Mouse (Mus musculus) CH12.LX (cell line): ENCODE results near the gene Insrr. TPM values are rescaled to one million over a fixed set of nuclear protein-coding genes. Genes with fewer than 3 reads are reported as not detected.

ENCODE experiments used
- DNase-seq: peaks from one replicate; pipeline ENCODE4 v3.0.0-alpha.2; 2013; ENCODE audit errors: extremely low read depth
- H3K27ac ChIP-seq: 2 replicates; pipeline ENCODE4 v1.5.1; 2012; ENCODE audit warnings: low read depth, mild to moderate bottlenecking, control low read depth, moderate library complexity; ENCODE audit not compliant: insufficient read depth
- H3K27me3 ChIP-seq: replicated peaks from 2 replicates; pipeline ENCODE3; 2012; ENCODE audit warnings: inconsistent platforms
- H3K36me3 ChIP-seq, 2 experiments: replicated peaks in 1 of 2; 2 replicates each; pipeline versions ENCODE3 to v1.6.1; 2012; ENCODE audit warnings: inconsistent platforms in 1 of 2, low read length in 1 of 2, mild to moderate bottlenecking in 1 of 2, mixed read lengths in 1 of 2, moderate library complexity in 1 of 2; ENCODE audit not compliant: control insufficient read depth in 1 of 2, insufficient read depth in 1 of 2
- H3K4me1 ChIP-seq, 2 experiments: 2 replicates each; pipeline ENCODE4 v1.6.1; 2012; ENCODE audit warnings: inconsistent platforms in 1 of 2, moderate library complexity in 1 of 2; ENCODE audit not compliant: insufficient read depth in 2 of 2, control insufficient read depth in 1 of 2
- H3K4me2 ChIP-seq: 2 replicates; pipeline ENCODE4 v1.6.1; 2012; ENCODE audit warnings: low read depth, mild to moderate bottlenecking, control low read depth; ENCODE audit not compliant: poor library complexity, insufficient read depth, severe bottlenecking
- H3K4me3 ChIP-seq, 3 experiments: fragments of 150-350 bp in 1 of 3; sonication (generic) in 1 of 3; replicated peaks in 1 of 3; 2 replicates each; pipeline versions ENCODE3 to v1.5.1; 2011 to 2012; ENCODE audit warnings: low read depth in 2 of 3, low read length in 2 of 3, mild to moderate bottlenecking in 2 of 3, moderate library complexity in 2 of 3, control low read depth in 1 of 3, improper control_type of control experiment in 1 of 3, inconsistent platforms in 1 of 3, mixed read lengths in 1 of 3; ENCODE audit not compliant: poor library complexity in 1 of 3
- H3K79me2 ChIP-seq: replicated peaks from 2 replicates; pipeline ENCODE4 v1.6.1; 2012; ENCODE audit warnings: mild to moderate bottlenecking, moderate library complexity; ENCODE audit not compliant: control insufficient read depth, poor library complexity, insufficient read depth, severe bottlenecking; ENCODE audit errors: extremely low read depth
- H3K9ac ChIP-seq: 2 replicates; pipeline ENCODE4 v1.6.1; 2012; ENCODE audit warnings: low read depth, mild to moderate bottlenecking, control low read depth, moderate library complexity; ENCODE audit not compliant: insufficient read depth
- H3K9me3 ChIP-seq: replicated peaks from 2 replicates; pipeline ENCODE3; 2012; ENCODE audit warnings: low read length, inconsistent platforms, mixed read lengths
- BHLHE40 ChIP-seq: IDR thresholded peaks from 2 replicates; pipeline ENCODE4 v1.6.1; 2011; ENCODE audit warnings: mild to moderate bottlenecking, low read depth, low read length, improper control_type of control experiment
- CHD1 ChIP-seq: IDR thresholded peaks from 2 replicates; pipeline ENCODE4 v1.6.1; 2012; ENCODE audit warnings: low read depth, low read length, improper control_type of control experiment, inconsistent platforms
- CHD2 ChIP-seq: IDR thresholded peaks from 2 replicates; pipeline ENCODE4 v1.6.1; 2011; ENCODE audit warnings: low read length, improper control_type of control experiment
- ELF1 ChIP-seq: IDR thresholded peaks from 2 replicates; pipeline ENCODE4 v1.6.1; 2014; ENCODE audit warnings: low read depth, mild to moderate bottlenecking, inconsistent platforms, low read length, improper control_type of control experiment
- EP300 ChIP-seq: IDR thresholded peaks from 2 replicates; pipeline ENCODE4 v1.6.1; 2011; ENCODE audit warnings: low read length, improper control_type of control experiment
- HCFC1 ChIP-seq: IDR thresholded peaks from 2 replicates; pipeline ENCODE4 v1.6.1; 2012; ENCODE audit warnings: low read depth, mild to moderate bottlenecking, inconsistent platforms, low read length, improper control_type of control experiment
- IRF4 ChIP-seq: IDR thresholded peaks from 2 replicates; pipeline ENCODE4 v1.6.1; 2014; ENCODE audit warnings: low read depth, mild to moderate bottlenecking, inconsistent platforms, low read length, improper control_type of control experiment
- JUND ChIP-seq: conservative IDR thresholded peaks from 2 replicates; pipeline ENCODE4 v1.6.1; 2011; ENCODE audit warnings: low read depth, low read length, improper control_type of control experiment
- KAT2A ChIP-seq: IDR thresholded peaks from 2 replicates; pipeline ENCODE4 v1.6.1; 2012; ENCODE audit warnings: low read length, improper control_type of control experiment, inconsistent platforms; ENCODE audit not compliant: insufficient replicate concordance
- MAX ChIP-seq: IDR thresholded peaks from 2 replicates; pipeline ENCODE4 v1.6.1; 2011; ENCODE audit warnings: low read length, improper control_type of control experiment
- MAZ ChIP-seq: IDR thresholded peaks from 2 replicates; pipeline ENCODE4 v1.6.1; 2012; ENCODE audit warnings: low read depth, mild to moderate bottlenecking, inconsistent platforms, low read length, improper control_type of control experiment, moderate library complexity
- MEF2A ChIP-seq: IDR thresholded peaks from 2 replicates; pipeline ENCODE4 v1.6.1; 2014; ENCODE audit warnings: low read depth, mild to moderate bottlenecking, inconsistent platforms, low read length, improper control_type of control experiment, borderline replicate concordance
- MXI1 ChIP-seq: IDR thresholded peaks from 2 replicates; pipeline ENCODE4 v1.6.1; 2011; ENCODE audit warnings: mild to moderate bottlenecking, low read depth, low read length, improper control_type of control experiment
- MYC ChIP-seq: IDR thresholded peaks from 2 replicates; pipeline ENCODE4 v1.6.1; 2011; ENCODE audit warnings: low read depth, mild to moderate bottlenecking, improper control_type of control experiment, low read length
- NELFE ChIP-seq: IDR thresholded peaks from 2 replicates; pipeline ENCODE4 v1.6.1; 2011; ENCODE audit warnings: low read depth, low read length, improper control_type of control experiment
- PAX5 ChIP-seq: IDR thresholded peaks from 2 replicates; pipeline ENCODE4 v1.6.1; 2012; ENCODE audit warnings: low read length, inconsistent platforms, mixed read lengths
- POLR2AphosphoS2 ChIP-seq: IDR thresholded peaks from 2 replicates; pipeline ENCODE4 v1.6.1; 2011; ENCODE audit warnings: low read depth, low read length, improper control_type of control experiment
- RAD21 ChIP-seq: IDR thresholded peaks from 2 replicates; pipeline ENCODE4 v1.6.1; 2011; ENCODE audit warnings: low read depth, mild to moderate bottlenecking, low read length, improper control_type of control experiment, moderate library complexity
- SIN3A ChIP-seq: IDR thresholded peaks from 2 replicates; pipeline ENCODE4 v1.6.1; 2012; ENCODE audit warnings: low read length, improper control_type of control experiment, inconsistent platforms
- SMC3 ChIP-seq: IDR thresholded peaks from 2 replicates; pipeline ENCODE4 v1.6.1; 2011; ENCODE audit warnings: low read depth, low read length, improper control_type of control experiment
- TBP ChIP-seq: conservative IDR thresholded peaks from 2 replicates; pipeline ENCODE4 v1.6.1; 2011; ENCODE audit warnings: low read depth, low read length, improper control_type of control experiment
- USF1 ChIP-seq: IDR thresholded peaks from 2 replicates; pipeline ENCODE4 v1.6.1; 2014; ENCODE audit warnings: low read depth, mild to moderate bottlenecking, inconsistent platforms, low read length, improper control_type of control experiment
- ZMIZ1 ChIP-seq: IDR thresholded peaks from 2 replicates; pipeline ENCODE4 v1.6.1; 2012; ENCODE audit warnings: low read depth, mild to moderate bottlenecking, inconsistent platforms, low read length, improper control_type of control experiment
- ZNF384 ChIP-seq: IDR thresholded peaks from 2 replicates; pipeline ENCODE4 v1.6.1; 2012; ENCODE audit warnings: low read depth, low read length, improper control_type of control experiment, inconsistent platforms
- dilution Hi-C: fragments of 300-500 bp; cut with MboI; formaldehyde crosslinking; loops from 2 replicates; pipeline ENCODE4 v1.14.3; 2020; ENCODE audit warnings: low sequenced_read_pairs; ENCODE audit not compliant: extremely low pct_unique_long_range_greater_than_20kb, extremely low pct_ligation_motif_present
- in situ Hi-C: fragments of 300-500 bp; cut with MboI; formaldehyde crosslinking; loops from 3 replicates; pipeline ENCODE4 v1.14.3; 2019; ENCODE audit warnings: low sequenced_read_pairs, low pct_ligation_motif_present, low pct_unique_long_range_greater_than_20kb, mixed read lengths
- polyA plus RNA-seq: library from polyadenylated mRNA; unstranded; fragments of >175 nt; gene quantifications from 2 replicates; pipeline ENCODE4 v1.2.1, GENCODE M21; 2012; ENCODE audit warnings: low read depth; ENCODE audit not compliant: insufficient read length
- total RNA-seq, 2 experiments: library from RNA; depleted of rRNA; stranded (reverse); fragments of 300-350 nt in 1 of 2; fragments of >200 nt in 1 of 2; gene quantifications; 2 replicates each; pipeline ENCODE4 v1.2.3; 2012 to 2014

The Insrr gene
- total and polyA plus RNA-seq, 3 experiments = 0.06 to 0.08 TPM; not detected in 1

GRCm38 (mm10) chr3:87785156-87785555, 11.6 kb upstream of the Insrr start:
- H3K4me1 ChIP-seq = peaks cover 7 to 23% of the 10 kb centered on the region in 2 experiments

GRCm38 (mm10) chr3:87785626-87786214, 11.0 kb upstream of the Insrr start:
- TF ChIP-seq POLR2AphosphoS2 (no peak), SIN3A (no peak), PAX5 (no peak), IRF4 (no peak), MYC (no peak), BHLHE40 (no peak), KAT2A (no peak), USF1 (no peak), NELFE (no peak), CHD1 (no peak), ZMIZ1 (no peak), MAX (no peak), MAZ (no peak), ZNF384 (no peak), HCFC1 (no peak), SMC3 (no peak), MEF2A (no peak), RAD21 (no peak), CHD2 (no peak), JUND (no peak)
- DNase-seq = no peak
- in situ Hi-C loops = no loop called here
- H3K4me1 ChIP-seq = peaks cover 7 to 24% of the 10 kb centered on the region in 2 experiments
- H3K27me3 ChIP-seq = peaks cover 93% of the 10 kb centered on the region
- dilution Hi-C loops = no loop called here
- no peak overlapping the region for H3K27ac ChIP-seq
- H3K9me3 ChIP-seq = no peaks in the 10 kb centered on the region
- H3K9ac ChIP-seq = no peak overlapping the region
- H3K4me2 ChIP-seq = no peak overlapping the region
- H3K36me3 ChIP-seq = no peaks in the 10 kb centered on the region
- H3K4me3 ChIP-seq = no peak overlapping the region
- no peaks in the 10 kb centered on the region for H3K79me2 ChIP-seq

More at GRCm38 (mm10) chr3:87785156-87785555, 11.6 kb upstream of the Insrr start:
- Histone ChIP-seq H3K79me2 (no peaks in the 10 kb centered on the region), H3K4me3 (no peak overlapping the region), H3K4me2 (no peak overlapping the region), H3K27me3 (peaks cover 93% of the 10 kb centered on the region), H3K36me3 (no peaks in the 10 kb centered on the region), H3K9me3 (no peaks in the 10 kb centered on the region), H3K9ac (no peak overlapping the region), H3K27ac (no peak overlapping the region)
- no peak for TF ChIP-seq NELFE
- no peak for TF ChIP-seq MAX
- no peak for TF ChIP-seq EP300
- no peak for TF ChIP-seq TBP
- no peak for TF ChIP-seq MXI1
- TF ChIP-seq SMC3 = no peak
- TF ChIP-seq ELF1 = no peak
- TF ChIP-seq ZNF384 = no peak
- TF ChIP-seq POLR2AphosphoS2 = no peak
- no peak for DNase-seq
- dilution Hi-C loops (no loop called here), in situ Hi-C loops (no loop called here)
